Mouse (Mus musculus) hindbrain, embryonic 10.5 days (tissue): ENCODE results near the gene Hoxd9. TPM values are rescaled to one million over a fixed set of nuclear protein-coding genes. Genes with fewer than 3 reads are reported as not detected.
A peak's percentile ranks its signal among the peaks of the same experiment; 100 is the strongest.

Experiments used
- DNase-seq: peaks from one replicate; pipeline ENCODE4 v3.0.0-alpha.2; 2017; ENCODE audit warnings: low spot score
- H3K27ac ChIP-seq: fragments of 300-500 bp; sonication (generic); 2 replicates; pipeline ENCODE4 v1.5.1; 2016; ENCODE audit warnings: mild to moderate bottlenecking, moderate library complexity
- H3K27me3 ChIP-seq: fragments of 300-500 bp; sonication (generic); 2 replicates; pipeline ENCODE4 v1.6.1; 2016; ENCODE audit warnings: mild to moderate bottlenecking; ENCODE audit not compliant: poor library complexity, insufficient read depth, severe bottlenecking
- H3K36me3 ChIP-seq: fragments of 300-500 bp; sonication (generic); 2 replicates; pipeline ENCODE4 v1.6.1; 2016; ENCODE audit warnings: mild to moderate bottlenecking, moderate library complexity
- H3K4me1 ChIP-seq: fragments of 300-500 bp; sonication (generic); replicated peaks from 2 replicates; pipeline ENCODE4 v1.6.1; 2016; ENCODE audit warnings: mild to moderate bottlenecking
- H3K4me3 ChIP-seq: fragments of 300-500 bp; sonication (generic); 2 replicates; pipeline ENCODE4 v1.5.1; 2016; ENCODE audit warnings: mild to moderate bottlenecking, moderate library complexity
- H3K9me3 ChIP-seq: fragments of 300-500 bp; sonication (generic); 2 replicates; pipeline ENCODE4 v1.6.1; 2016; ENCODE audit warnings: mild to moderate bottlenecking, moderate library complexity
- WGBS: fragments of 180-500 bp; shearing (Covaris S2); methylation state at CpG from one replicate; pipeline ENCODE4 v1.1.7; 2016; 5-methylcytosine and 5-hydroxymethylcytosine counted together
- polyA plus RNA-seq: library from polyadenylated mRNA; unstranded; fragments of >200 nt; fragmentation: Nextera tagmentation; extraction: Ambion mirVana; gene quantifications from 2 replicates; pipeline ENCODE4 v1.2.1, GENCODE M21; 2016

The Hoxd9 gene
- polyA plus RNA-seq, 1 experiment from 2014 or later, result not detected

DNA sequence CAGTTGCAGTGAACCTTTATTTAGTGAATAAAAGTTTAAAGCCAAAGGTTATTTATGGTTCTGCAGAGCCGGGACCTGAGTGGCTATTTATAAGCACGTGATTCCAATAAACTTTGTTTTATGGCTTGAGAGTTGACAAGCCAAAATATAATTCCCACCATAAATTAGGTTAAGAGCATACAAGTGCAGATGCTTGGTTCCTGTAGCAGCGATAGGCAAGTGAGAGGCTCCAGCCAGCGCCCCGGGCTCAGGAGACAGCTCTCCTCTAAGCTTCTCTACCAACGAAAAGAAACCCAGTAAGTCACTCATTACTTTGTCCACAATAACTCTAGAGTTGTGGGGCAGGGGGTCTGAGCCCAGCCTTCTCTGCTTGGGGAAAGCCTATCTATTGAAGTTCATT lies 24.4 kb downstream of the Hoxd9 start:
- no peaks in the 10 kb centered on the region; the same call in 1 of the 2 replicates for H3K4me1 ChIP-seq
- peaks cover 100% of the 10 kb centered on the region for H3K27me3 ChIP-seq
- WGBS, result 9% methylated on average over 6 of the region's 6 CpGs
- no peaks in the 10 kb centered on the region for H3K36me3 ChIP-seq
- H3K4me3 ChIP-seq, result no peak overlapping the region
- no peak overlapping the region for H3K27ac ChIP-seq
- peak; percentile 18 for DNase-seq
- no peaks in the 10 kb centered on the region for H3K9me3 ChIP-seq

DNA sequence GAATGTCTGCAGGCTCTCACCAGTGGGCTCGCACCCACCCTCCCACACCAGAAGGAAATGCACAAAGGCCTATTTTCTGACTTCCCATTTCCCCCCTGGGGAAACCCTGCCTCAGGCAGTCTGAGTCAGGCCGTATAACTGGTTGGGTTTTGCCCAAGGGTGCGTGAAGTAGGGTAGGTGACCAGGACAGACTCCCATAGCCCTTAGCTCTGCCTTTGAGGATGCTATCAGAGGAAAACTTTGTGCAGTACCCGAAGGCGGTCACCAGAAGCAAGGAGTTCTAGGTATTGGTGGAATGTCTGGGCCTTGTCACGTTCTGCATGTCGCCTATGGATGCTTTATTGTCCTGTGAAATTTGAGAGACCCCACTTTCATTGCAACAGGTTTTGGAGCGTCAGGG lies 25.4 kb downstream of the Hoxd9 start:
- WGBS, result 4% methylated on average over 8 of the region's 8 CpGs

GRCm38 (mm10) chr2:74724244-74725015 lies 26.9 kb downstream of the Hoxd9 start:
- no peak overlapping the region for H3K4me3 ChIP-seq
- H3K27ac ChIP-seq, result no peak overlapping the region
- peak; percentile 33 for DNase-seq
- H3K9me3 ChIP-seq, result no peaks in the 10 kb centered on the region
- H3K36me3 ChIP-seq, result no peaks in the 10 kb centered on the region
- peaks cover 100% of the 10 kb centered on the region for H3K27me3 ChIP-seq
- peaks cover 10% of the 10 kb centered on the region for H3K4me1 ChIP-seq
- WGBS, result 5% methylated on average over 7 of the region's 7 CpGs

More for the DNA sequence above, 25.4 kb downstream of the Hoxd9 start:
- H3K9me3 ChIP-seq, result no peaks in the 10 kb centered on the region
- H3K27ac ChIP-seq, result no peak overlapping the region
- H3K27me3 ChIP-seq, result peaks cover 100% of the 10 kb centered on the region
- H3K36me3 ChIP-seq, result no peaks in the 10 kb centered on the region
- peak; percentile 39 for DNase-seq
- no peak overlapping the region for H3K4me3 ChIP-seq
- H3K4me1 ChIP-seq, result peaks cover 8% of the 10 kb centered on the region

GRCm38 (mm10) chr2:74725171-74725570 lies 27.6 kb downstream of the Hoxd9 start:
- DNase-seq, result peak; percentile 56
- Histone ChIP-seq H3K27ac (no peak overlapping the region), H3K4me1 (peaks cover 10% of the 10 kb centered on the region)

GRCm38 (mm10) chr2:74726551-74726950 lies 29.0 kb downstream of the Hoxd9 start, which contains the start of gene Gm28230:
Gene Gm28230, plus strand, starts transcription at chr2:74726728.
- DNase-seq, result peak; percentile 32

More at GRCm38 (mm10) chr2:74725171-74725570, 27.6 kb downstream of the Hoxd9 start:
- no peaks in the 10 kb centered on the region for H3K36me3 ChIP-seq
- 2% methylated on average over 17 of the region's 17 CpGs for WGBS
- H3K4me3 ChIP-seq, result peak overlapping the region; percentile 3; the same call in 1 of the 2 replicates
- peaks cover 100% of the 10 kb centered on the region for H3K27me3 ChIP-seq
- no peaks in the 10 kb centered on the region for H3K9me3 ChIP-seq

GRCm38 (mm10) chr2:74726973-74727639 lies 29.6 kb downstream of the Hoxd9 start:
- peak; percentile 48 for DNase-seq
- H3K36me3 ChIP-seq, result no peaks in the 10 kb centered on the region
- H3K27ac ChIP-seq, result peak overlapping the region; percentile 70
- WGBS, result under 1% methylated on average over 43 of the region's 43 CpGs
- H3K4me1 ChIP-seq, result peaks cover 14% of the 10 kb centered on the region
- peaks cover 100% of the 10 kb centered on the region for H3K27me3 ChIP-seq
- H3K4me3 ChIP-seq, result peak overlapping the region; percentile 49
- no peaks in the 10 kb centered on the region for H3K9me3 ChIP-seq

More at GRCm38 (mm10) chr2:74726551-74726950, 29.0 kb downstream of the Hoxd9 start, which contains the start of gene Gm28230:
- peak within 1 kb of the TSS; percentile 70 for H3K27ac ChIP-seq
- peaks cover 100% of the 10 kb centered on the region for H3K27me3 ChIP-seq
- H3K4me1 ChIP-seq, result peaks cover 14% of the 10 kb centered on the region
- no peaks in the 10 kb centered on the region for H3K36me3 ChIP-seq
- peak within 1 kb of the TSS; percentile 49 for H3K4me3 ChIP-seq
- 5% methylated on average over 5 of the region's 5 CpGs for WGBS
- H3K9me3 ChIP-seq, result no peaks in the 10 kb centered on the region

DNA sequence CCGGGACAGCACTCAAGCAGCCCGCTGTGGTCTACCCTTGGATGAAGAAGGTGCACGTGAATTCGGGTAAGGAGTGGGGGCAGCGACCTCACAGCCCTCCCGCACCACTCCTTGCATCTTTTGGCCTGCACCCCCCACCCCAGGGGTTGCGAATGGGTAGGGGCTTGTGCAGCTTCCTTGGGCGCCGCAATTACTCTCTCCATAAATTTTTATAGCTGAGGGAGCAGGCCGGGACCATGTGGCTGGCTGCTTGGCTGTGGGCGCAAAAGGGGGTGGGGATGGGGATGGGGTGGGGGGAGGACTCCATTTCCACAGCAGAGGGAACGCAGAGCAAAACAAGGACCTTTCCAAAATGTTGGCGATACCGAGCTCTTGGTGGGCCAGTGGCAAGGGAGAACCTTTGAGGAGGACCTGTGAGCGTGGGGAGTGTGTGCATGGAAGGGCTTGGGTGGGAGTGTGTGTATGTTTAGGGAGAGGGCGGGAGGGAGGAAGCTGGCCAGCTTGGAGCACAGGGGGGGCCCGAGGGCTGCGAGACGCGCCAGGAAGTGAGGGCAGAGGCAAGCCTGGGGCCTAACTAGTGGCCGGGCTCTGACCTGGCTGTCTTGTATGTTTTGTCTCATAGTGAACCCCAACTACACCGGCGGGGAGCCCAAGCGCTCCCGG lies 30.2 kb downstream of the Hoxd9 start:
- Histone ChIP-seq H3K27ac (peak overlapping the region; percentile 70), H3K4me1 (peaks cover 18% of the 10 kb centered on the region), H3K36me3 (no peaks in the 10 kb centered on the region), H3K4me3 (peak overlapping the region; percentile 49), H3K9me3 (no peaks in the 10 kb centered on the region), H3K27me3 (peaks cover 100% of the 10 kb centered on the region)
- under 1% methylated on average over 25 of the region's 25 CpGs for WGBS
- peak; percentile 25 for DNase-seq

- DNase-seq, result peak; percentile 43
- peaks cover 20% of the 10 kb centered on the region for H3K4me1 ChIP-seq
- peak overlapping the region; percentile 70; the same call in 1 of the 2 replicates for H3K27ac ChIP-seq
- WGBS, result 1% methylated on average over 13 of the region's 13 CpGs
- peak overlapping the region; percentile 49 for H3K4me3 ChIP-seq
- H3K36me3 ChIP-seq, result no peaks in the 10 kb centered on the region
- no peaks in the 10 kb centered on the region for H3K9me3 ChIP-seq
- peaks cover 100% of the 10 kb centered on the region for H3K27me3 ChIP-seq
Measured at GRCm38 (mm10) chr2:74728303-74728680, 30.8 kb downstream of the Hoxd9 start.

DNA sequence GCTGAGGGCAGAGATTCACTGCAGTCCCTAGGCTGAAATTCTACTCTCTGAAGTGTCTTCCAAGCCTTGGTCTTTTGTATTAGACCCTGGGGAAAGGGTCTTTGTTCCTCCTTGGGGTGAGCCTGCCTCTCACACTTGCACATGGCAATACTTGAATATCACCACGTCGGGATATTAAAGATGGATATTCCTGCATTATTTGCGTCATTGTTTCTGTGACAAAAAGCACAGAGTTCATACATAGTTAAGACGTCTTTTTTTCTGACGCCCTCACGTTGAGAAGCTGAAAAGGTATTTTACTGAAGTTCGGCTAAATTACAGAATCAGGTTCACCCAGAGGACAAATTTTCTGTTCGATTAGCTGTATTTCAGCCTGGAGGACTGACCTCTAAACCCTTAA lies 32.8 kb downstream of the Hoxd9 start:
- H3K4me1 ChIP-seq, result peaks cover 20% of the 10 kb centered on the region
- H3K27me3 ChIP-seq, result peaks cover 100% of the 10 kb centered on the region
- H3K9me3 ChIP-seq, result no peaks in the 10 kb centered on the region
- H3K4me3 ChIP-seq, result no peak overlapping the region
- DNase-seq, result no peak
- H3K36me3 ChIP-seq, result no peaks in the 10 kb centered on the region
- no peak overlapping the region for H3K27ac ChIP-seq
- 4% methylated on average over 8 of the region's 8 CpGs for whole genome bisulfite sequencing

DNA sequence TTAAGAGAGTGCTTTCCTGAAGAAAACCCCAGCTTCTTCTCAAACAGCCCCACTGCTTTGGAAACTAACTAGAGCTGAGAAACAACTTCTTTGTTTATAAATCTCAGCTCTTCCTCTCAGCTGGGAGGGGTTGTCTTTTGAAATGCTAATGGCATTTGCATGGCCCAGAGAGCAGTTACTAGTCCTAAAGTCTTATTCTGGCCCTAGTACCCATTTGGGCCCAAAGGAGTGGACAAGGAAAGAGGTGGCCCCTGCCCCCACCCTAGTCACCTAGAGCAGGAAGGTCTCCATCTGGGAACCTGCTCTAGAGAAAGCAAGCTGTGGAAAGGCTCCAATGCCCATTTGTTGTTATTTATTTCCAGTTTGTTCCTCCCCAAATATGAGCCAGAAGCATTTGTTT lies 33.5 kb downstream of the Hoxd9 start:
- DNase-seq, result peak; percentile 27
- Histone ChIP-seq H3K27me3 (peaks cover 100% of the 10 kb centered on the region), H3K4me1 (peaks cover 24% of the 10 kb centered on the region), H3K27ac (peak overlapping the region; percentile 2; the same call in 1 of the 2 replicates), H3K4me3 (no peak overlapping the region; the same call in 1 of the 2 replicates), H3K36me3 (no peaks in the 10 kb centered on the region), H3K9me3 (no peaks in the 10 kb centered on the region)

- H3K9me3 ChIP-seq, result no peaks in the 10 kb centered on the region
- DNase-seq, result peak; percentile 30
- peak overlapping the region; percentile 76 for H3K27ac ChIP-seq
- WGBS, result 2% methylated on average over 9 of the region's 9 CpGs
- H3K27me3 ChIP-seq, result peaks cover 100% of the 10 kb centered on the region
- peak overlapping the region; percentile 45 for H3K4me3 ChIP-seq
- peaks cover 26% of the 10 kb centered on the region for H3K4me1 ChIP-seq
- H3K36me3 ChIP-seq, result no peaks in the 10 kb centered on the region
Measured at GRCm38 (mm10) chr2:74731799-74732512, 34.4 kb downstream of the Hoxd9 start.
